Mouse (Mus musculus) frontal cortex, postnatal 10 days (tissue): Measurements from ENCODE around the gene Il17d.

ENCODE experiments used
- DNase-seq, 2 experiments: peaks; one replicate each; pipeline ENCODE4 v3.0.0; 2022; ENCODE audit warnings: low spot score in 2 of 2, mixed read lengths in 1 of 2

Gene Il17d

DNA sequence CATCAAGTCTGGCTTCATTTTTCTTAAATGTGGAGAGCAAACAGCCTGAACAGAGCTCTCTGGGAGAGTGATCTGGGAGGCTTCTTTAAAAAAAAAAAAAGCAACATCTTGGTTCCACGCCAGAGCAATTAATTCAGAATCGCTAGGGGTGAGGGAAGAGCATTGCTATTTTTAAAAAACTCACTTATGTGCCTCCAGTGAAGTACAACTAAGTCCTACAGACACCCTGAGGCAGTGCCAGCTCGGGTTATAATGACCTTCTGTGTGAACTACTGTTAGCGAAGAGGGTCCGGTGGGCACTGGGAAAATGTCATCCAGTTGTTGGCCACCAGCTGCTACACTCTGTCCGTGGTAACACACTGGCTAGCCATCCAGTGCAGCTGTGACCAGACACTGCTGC is 11.1 kb downstream of the Il17d start:
- DNase-seq, result no peak

DNA sequence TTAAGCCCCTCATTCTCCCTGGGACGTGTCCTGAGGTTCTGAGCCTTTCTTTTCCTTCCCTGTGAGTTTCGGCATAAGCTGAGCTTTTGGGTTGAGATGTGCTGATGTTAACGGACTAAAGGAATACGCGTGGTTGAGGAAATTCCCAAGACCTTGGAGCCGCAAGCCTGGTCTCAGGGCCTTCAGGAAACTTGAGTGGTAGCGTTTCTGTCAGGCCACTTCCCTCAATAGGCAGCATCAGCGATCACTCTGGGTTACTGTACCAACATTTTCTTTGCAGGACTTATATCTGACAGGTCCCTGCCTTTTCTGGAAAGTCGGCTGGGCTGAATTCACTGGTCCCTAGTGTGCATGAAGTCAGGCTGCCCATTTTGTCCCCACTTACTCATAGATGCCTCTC is 12.2 kb downstream of the Il17d start:
- no peak for DNase-seq

DNA sequence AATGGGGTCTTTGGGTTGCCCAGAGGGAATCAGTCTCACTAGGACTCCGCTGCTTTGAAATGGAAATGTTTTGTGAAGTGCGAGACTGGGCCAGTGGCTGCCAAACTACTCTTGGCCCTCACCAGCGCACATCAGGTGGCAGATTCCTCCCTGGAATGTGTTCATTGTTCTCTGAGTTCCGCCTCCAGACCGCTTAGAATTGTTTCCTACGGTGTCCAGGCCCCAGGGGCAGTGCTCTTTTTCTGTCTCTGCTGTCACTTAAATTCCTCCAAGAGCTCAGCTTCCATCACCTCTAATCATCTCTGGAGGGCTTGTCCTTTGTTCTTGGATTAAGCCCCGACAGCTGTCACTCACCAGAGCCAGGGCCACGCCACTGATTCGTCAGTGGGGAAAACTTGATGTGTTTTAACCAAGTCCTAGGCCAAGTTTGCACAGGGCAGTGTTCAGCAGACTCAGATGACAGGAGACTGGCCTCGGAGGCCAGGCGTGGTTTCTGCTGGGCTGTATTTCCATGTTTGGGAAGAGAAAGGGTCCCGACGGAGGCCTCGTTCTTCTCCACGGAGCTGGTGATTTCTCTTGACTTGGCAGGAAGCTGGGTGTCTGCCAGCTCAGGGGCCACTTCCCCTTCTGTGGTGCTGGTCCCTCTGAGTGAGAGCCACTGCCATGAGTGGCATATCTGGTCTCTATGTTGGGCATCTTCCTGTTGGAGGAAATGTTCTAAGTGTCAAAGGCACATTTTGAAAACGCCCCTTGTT is 12.9 kb downstream of the Il17d start:
- no peak for DNase-seq

DNA sequence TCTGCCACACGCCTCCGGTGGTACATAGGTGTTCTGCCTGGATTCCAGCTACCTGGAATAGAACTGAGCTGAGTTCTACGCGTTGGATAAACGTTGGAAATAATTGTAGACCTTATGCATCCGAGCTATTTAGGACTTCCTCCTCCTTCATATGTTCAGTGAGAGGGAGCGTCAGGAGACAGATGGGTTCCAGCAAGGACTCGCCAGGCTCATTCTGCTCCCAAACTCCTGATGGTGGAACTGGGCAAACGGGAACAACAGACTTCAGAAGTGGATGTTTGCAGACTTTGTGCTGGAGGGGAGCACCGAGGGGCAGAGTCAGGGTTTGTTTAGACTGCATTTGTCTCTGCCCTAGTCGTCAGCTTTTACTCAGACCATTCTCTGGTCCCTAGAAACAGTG is 16.1 kb downstream of the Il17d start:
- DNase-seq, result no peak

DNA sequence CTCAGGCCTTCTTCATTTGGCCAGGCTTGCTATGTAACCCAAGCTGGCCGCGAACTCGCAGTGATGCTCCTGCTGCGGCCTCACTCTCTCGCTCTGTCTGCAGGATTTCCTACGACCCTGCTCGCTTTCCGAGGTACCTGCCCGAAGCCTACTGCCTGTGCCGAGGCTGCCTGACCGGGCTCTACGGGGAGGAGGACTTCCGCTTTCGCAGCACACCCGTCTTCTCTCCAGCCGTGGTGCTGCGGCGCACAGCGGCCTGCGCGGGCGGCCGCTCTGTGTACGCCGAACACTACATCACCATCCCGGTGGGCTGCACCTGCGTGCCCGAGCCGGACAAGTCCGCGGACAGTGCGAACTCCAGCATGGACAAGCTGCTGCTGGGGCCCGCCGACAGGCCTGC is 17.7 kb downstream of the Il17d start:
- no peak for DNase-seq

DNA sequence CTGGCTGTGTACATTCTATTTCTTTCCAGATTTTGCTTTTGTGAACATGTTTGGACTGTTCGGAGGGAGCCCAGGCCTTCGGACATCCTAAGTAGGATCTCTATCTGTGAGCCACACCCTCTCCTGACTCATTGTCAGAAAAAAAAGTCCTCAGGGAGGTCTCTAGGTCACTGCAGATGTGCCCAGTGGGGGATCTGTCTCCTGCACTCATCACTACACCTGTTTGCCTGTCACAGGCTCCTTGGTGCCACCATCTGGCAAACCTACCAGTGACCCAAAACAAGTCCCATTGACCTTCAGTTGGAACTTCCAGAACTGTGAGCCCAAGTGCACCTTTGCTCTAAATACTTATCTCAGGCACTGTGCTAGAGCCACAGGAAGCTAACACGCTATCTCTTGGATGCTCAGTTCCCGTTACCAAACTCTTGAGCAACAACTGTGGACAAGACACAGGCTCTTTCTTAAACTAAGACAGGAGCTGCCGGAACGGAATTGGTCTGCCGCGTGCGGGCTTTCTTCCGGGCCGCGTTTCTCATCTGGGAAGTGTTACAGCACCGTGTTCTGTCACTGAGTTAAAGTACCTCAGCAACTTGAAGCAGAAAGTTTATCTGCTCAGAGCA is 19.0 kb downstream of the Il17d start:
- no peak for DNase-seq

DNA sequence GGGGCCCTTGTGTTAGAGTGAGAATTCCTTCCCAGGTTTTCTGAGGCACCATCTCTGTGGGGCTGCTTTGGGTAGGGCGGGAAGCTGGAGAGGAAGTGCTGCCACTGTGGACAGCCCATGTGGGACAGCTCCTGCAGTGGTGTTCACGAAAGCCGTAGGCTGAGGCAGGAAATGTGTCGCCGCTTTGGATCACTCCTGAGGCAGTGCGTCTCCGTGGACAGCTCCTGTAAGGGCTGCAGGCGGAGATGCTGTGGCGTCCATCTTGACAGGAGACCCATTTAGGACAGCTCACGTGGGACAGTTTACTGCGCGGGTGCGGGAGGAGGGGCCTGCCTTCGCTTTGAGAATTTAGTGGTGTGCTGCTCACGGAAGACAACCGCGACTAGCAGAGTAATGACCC is 20.9 kb downstream of the Il17d start:
- DNase-seq, result no peak

DNA sequence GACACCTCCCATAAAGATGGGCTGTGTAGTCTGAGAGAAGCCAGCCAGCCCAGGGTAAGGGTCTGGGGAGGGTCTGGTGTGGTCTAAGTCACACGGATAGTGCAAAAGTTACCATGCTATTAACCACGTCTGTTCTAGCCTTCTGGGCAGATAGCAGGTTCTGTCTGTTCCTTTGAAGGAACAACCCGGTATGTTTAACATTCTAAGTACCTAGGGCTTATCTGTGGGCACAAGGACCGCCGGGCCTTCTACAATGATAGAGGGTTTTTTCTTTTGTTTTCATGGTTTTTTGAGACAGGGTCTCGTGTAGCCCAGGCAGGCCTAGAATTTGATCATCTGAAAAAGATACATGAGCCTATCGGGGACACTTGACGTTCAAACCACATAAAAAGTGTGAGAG is 21.6 kb downstream of the Il17d start:
- no peak for DNase-seq

DNA sequence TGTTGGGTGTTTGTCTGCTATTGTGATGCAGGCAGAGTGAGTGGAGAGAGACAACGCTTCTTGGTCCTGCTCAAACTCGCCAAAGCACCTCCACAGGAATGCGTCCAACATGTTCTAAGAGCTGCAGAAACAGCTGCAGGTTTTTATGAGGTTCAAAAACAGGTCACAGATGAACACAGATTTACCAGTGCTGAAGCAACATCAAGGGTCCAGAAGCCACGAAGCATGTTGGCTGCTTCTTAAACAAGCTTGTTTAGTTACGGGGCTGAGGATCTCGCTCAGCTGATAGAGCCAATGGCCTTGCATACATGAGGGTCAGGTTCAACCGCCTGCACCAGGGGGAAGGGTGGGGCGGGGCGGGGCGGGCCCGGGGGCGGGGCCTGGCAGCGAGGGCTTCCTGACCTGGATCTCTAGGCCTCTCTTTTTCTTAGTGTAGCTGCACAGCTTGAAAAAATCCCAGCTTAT is 22.0 kb downstream of the Il17d start:
- no peak for DNase-seq

DNA sequence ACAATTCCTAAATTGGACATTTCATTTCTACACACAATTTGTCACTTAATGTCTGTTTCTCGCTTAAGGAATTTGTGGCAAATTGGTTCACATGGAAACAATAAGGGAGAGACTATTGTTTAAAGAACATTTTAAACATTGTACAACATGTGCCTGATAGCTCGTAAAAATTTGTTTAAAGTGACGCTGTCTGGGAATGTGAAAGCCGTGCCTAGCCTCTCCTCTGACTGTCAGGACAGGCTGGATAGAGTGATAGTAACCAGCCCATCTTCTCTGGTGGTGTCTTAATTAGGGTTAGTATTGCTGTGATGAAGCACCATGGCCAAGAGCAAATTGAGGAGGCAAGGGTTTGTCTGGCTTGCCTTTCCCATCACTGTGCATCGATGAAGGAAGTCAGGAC is 22.5 kb downstream of the Il17d start:
- DNase-seq, result no peak

DNA sequence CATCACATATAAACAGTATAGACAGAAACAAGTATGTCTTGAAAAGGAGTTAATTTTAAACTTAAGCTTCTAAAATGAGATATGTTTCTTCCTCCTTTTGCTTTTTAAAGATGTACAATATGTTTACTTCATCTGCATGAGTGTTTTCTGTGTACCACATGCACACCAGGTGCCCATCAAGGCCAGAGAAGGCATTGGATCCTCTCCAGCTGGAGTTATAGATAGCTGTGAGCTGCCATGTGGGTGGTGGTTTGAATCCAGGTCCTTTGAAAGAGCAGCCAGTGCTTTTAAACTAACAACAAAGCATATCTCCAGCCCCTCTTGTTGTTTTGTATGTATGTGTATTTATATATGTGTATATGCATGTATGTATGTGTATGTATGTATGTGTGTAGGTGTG is 28.4 kb downstream of the Il17d start:
- no peak for DNase-seq

DNA sequence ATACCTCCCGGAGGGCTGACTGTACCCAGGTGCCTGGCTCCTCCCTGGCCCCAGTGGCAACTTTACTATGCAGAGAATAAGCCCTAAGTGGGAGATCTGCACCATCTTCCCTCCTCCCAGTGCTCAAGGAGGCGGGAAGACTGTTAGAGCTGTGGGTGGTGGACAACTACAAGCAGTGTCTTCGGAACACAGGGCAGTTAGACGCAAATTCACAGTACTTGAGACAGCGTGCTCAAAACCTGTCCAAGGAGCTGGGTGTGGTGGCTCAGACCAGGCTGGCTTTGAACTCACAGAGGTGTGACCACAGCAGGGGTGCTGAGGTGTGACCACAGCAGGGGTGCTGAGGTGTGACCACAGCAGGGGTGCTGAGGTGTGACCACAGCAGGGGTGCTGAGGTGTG is 29.9 kb downstream of the Il17d start:
- no peak for DNase-seq

DNA sequence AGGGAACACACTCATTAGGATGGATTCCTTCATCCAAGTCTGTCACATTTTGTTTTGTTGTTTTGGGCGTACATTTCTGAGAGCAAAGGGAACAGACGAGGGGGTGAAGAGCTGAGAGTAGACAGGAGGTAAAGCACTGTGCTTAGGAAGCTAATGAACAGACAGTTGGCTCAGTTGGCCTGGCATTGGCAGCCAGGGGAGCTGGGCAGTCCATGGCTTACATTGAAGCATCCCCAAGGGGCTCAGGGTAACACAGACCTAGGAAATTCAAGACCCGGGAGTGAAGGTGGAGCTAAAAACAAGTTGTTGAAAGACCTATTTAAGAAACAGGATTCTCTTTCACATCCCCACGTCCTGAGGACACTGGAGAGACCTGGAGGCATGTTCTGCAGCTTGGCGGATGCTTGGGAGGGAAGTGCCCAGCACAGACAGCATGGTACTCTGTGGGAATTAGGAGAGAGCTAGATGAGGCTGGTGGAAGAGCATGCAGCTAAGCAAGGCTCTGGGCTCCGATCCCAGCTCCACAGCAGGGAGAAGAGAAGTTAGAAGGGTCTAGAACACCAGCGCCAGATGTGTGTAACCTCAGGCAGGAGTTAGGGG is 31.0 kb downstream of the Il17d start:
- no peak for DNase-seq

DNA sequence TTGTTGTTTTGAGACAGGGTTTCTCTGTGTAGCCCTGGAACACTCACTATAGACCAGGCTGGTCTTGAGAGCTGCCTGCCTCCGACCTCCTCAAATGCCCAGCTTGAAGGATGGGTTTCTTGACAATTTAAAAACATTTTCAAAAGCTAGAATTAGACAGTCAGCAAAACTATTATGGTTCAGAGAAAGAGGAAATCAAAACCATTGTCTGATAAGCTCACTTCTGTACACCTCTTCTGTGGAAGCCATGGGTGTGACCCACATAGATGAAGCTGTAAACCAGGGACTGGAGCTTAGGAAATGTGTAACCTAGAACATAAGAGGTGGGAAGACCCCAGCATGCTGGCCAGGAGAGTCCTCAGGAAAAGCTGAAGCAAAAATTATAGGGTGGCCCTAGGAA is 32.3 kb downstream of the Il17d start:
- DNase-seq, result no peak

DNA sequence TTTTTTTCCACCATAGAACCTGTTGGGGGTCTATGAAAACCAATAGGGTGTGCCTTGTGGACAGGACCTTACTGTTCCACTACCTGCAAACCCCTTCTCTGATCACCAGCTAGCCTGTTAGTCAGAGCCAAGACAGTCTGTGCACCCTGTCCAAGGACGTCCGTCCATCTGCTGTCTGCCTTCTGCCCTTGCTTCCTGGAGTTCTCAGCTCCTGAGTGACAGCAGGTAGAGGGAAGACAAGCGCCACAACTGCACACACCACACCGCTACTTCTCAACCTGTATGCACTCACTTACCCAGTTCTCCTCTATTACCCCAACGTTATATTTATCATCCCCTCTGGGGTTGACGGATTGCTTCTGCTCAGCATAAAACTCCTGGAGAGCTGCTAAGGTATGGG is 41.0 kb downstream of the Il17d start:
- DNase-seq, result no peak

DNA sequence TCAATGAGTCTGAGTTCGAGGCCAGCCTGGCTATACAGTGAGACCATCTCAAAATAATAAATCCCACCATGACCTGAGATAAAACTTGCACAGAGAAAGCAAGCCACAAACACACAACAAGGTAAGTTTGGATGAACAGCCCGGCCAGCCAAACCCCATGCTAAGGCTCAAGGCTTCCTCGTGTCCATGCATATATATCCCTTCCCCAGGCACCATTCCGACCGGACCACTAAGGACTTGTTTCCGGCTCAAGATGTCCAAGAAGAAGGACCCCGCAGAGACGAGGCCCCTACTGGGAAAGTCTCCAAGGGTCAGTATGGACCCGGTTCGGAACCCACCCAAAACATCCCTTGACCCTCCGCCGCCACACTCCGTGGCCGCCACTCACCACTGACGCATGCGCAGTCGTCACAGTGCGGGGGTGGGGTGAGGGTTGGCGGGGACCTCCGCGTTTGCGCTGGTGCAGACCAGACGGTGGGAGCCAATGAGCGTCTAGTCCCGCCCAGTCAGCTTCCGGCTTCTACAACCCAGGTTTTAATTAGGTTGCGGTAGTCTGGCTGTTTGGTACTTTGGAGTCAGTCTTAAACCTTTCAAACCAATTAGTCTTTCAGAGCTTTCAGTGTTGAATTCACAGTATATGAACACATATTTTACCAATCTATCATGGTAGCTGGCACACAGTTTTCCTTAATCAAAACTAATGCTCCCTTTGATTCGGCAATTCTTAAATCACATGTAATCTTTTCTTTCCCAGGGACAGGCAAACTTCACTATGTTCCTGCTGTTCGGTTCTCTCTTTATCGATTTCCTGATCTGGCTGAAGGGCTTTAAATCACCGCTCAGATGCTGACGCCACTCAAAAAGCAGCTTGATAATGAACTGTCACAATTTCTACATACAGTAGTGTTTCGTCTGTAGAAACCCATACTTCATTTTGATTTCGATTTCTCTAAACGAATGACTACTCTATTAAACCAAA is 46.9 kb downstream of the Il17d start, which contains the start of gene Eef1akmt1:
Gene Eef1akmt1 (minus strand): TSS at position 458 of the 979 bp plus-strand sequence.
- DNase-seq, result peak; percentile 93 to 96

DNA sequence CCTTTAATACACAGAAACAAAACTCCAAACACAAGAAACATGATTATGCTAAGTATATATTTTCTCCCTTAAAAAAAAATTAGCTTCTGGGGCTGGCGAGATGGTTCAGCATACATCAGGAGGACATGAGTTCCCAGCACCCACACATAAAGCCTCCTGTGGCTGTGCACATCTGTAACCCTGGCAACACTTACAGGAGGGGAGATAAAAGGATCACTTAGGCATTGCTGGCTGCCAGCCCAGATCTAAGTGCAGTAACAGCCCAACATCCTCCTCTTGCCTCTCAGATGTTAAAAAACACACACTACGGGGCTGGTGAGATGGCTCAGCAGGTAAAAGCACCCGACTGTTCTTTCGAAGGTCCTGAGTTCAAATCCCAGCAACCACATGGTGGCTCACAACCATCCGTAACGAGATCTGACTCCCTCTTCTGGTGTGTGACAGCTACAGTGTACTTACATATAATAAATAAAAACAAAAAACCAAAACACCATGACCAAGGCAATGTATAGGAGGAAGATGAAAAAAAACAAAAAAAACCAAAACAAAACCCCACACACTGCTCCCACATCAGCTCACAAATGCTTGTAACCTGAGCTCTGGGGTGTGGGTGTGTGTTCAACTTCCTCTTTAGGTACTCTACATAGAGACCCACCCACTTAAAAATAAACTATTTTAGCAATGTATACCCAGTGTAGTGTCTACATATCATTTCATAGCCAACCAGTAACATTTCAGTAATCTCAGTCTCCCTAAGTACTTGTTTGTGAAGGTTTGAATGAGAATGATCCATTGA is 50.4 kb downstream of the Il17d start:
- DNase-seq, result no peak

DNA sequence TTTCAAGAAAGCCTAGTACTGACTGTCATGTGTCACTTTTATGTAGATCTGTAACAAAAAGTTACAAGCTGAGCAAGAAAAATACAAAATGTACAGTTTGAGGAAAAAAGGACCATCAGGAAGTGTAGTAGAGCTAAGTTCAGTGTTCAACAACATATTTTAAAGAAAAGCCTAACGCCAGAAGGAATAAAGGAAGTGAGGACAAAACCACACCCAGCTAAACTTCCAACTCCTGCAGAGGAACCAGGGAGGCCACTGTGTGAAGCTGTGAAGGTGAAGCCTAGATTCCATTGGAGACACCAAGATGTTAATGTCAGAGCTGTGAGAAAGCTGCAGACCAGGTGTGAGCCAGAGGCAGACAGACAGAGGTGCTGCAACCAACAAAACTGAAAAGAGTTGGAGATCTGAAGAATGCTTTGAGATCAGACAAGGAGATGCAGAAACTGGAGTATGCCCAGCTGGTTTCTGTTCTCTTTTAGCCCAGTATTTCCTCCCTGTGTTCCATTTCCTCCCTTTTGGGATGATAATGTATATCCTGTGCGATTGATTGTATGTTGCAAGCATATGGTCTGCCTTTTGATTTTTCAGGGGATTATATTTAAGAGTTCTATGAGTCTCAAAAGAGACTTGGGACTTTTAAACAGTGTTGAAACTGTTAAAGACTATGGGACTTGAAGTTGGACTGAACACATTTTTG is 51.9 kb downstream of the Il17d start:
- DNase-seq, result no peak

DNA sequence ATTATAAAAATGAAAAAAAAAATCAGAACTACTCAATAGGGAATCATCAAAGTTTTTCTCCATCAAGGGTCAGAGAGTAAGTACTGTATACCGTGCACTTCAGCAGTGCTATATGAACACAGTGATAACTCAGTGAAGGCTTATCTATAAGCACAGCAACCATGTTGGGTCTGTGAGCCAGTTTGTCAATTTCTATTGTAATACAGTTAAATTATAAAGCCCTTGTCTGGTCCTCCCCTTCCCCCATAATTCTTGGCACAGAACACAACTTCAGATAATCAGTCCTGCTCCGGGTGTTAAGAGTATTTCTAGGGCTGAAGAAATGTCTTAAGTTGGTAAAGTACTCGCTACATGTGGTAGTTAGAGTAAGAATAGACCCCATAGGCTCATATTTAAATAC is 67.3 kb downstream of the Il17d start:
- no peak for DNase-seq
